Comparison of ENCODE assay signal across 28 mouse cellular contexts in the genomic region with DNA sequence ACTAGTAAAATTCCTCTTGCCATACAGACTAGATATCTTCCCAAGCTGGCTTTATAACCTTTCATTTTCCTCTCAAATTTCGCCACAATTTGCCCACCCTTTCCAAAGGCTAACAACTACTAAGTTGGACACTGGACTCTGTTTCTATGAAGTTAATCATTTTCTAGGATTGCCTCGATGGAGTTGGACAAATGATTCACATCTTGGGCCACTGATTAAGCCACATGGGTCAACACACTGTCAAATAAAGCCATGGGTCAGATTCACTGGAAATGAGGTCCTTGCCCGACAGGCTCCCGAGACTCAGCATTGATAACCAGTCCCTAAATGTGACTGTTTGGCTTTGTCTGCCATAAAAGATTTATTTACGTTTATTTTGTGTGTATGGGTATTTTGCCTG. TPM values are rescaled to one million over a fixed set of nuclear protein-coding genes. Genes with fewer than 3 reads are reported as not detected.
A peak's percentile ranks its signal among the peaks of the same experiment; 100 is the strongest.
DNase-seq lines count a peak whose midpoint lies in the region; ATAC-seq lines count a peak whose summit lies in the region.
"Had no signal": no experiment of that assay in that cellular context is flagged by ENCODE, and none has a peak within 500 bp of the region (broad histone marks: within the 10 kb centered on the region; RNA-seq: fewer than 3 reads in every experiment).

No protein-coding gene starts in this region.

- DNase-seq in kidney, adult 9 months: peak; percentile 93
- DNase-seq in kidney, postnatal 36 days: peak; percentile 64 to 85
- no peak for DNase-seq in heart, postnatal 25 days (ENCODE audit: low spot score)
- DNase-seq: cerebellum, adult 2 months; cerebellum, postnatal 36 days; heart, postnatal 4 days; thymus, postnatal 25 days had no signal

- H3K27ac ChIP-seq in intestine, embryonic 16.5 days (ENCODE audit: low read length): peak overlapping the region; percentile 25
- H3K27ac ChIP-seq in liver, embryonic 16.5 days (ENCODE audit: low read length): peak overlapping the region; percentile 52; the same call in 1 of the 2 replicates
- H3K27ac ChIP-seq in midbrain, embryonic 16.5 days (ENCODE audit: low read length): no peak overlapping the region
- H3K27ac ChIP-seq: embryonic facial prominence, embryonic 10.5 days; forebrain, embryonic 12.5 days; heart, embryonic 13.5 days; hindbrain, embryonic 15.5 days; limb, embryonic 13.5 days; midbrain, embryonic 12.5 days had no signal

- 57% methylated on average over 5 of the region's 5 CpGs for WGBS in intestine, embryonic 16.5 days
- 51% methylated on average over 5 of the region's 5 CpGs for WGBS in liver, embryonic 16.5 days (ENCODE audit: insufficient replicate concordance)
- WGBS in midbrain, embryonic 16.5 days: 93% methylated on average over 5 of the region's 5 CpGs

- H3K27me3 ChIP-seq in intestine, embryonic 16.5 days (replicated peaks; ENCODE audit: control insufficient read depth, insufficient read depth, low read length): no peaks in the 10 kb centered on the region
- peaks cover 5% of the 10 kb centered on the region; the same call in 1 of the 2 replicates for H3K27me3 ChIP-seq in liver, embryonic 16.5 days (ENCODE audit: control insufficient read depth, insufficient read depth, low read depth, low read length)
- no peaks in the 10 kb centered on the region for H3K27me3 ChIP-seq in midbrain, embryonic 16.5 days (ENCODE audit: control insufficient read depth, insufficient read depth, low read depth, low read length)
- H3K27me3 ChIP-seq: CH12.LX had no signal

- H3K9me3 ChIP-seq in intestine, embryonic 16.5 days (ENCODE audit: control insufficient read depth, low read length): no peaks in the 10 kb centered on the region; the same call in 1 of the 2 replicates
- H3K9me3 ChIP-seq in liver, embryonic 16.5 days (replicated peaks; ENCODE audit: control insufficient read depth, low read length): no peaks in the 10 kb centered on the region
- peaks cover 2% of the 10 kb centered on the region; the same call in 1 of the 2 replicates for H3K9me3 ChIP-seq in midbrain, embryonic 16.5 days (replicated peaks; ENCODE audit: control insufficient read depth, low read length, poor library complexity, severe bottlenecking)
- H3K9me3 ChIP-seq: hindbrain, embryonic 15.5 days had no signal

- intact Hi-C loops in heart, postnatal 25 days (cut with DNase I): no loop called here

- no peak overlapping the region for H3K4me3 ChIP-seq in intestine, embryonic 16.5 days (ENCODE audit: low read length)
- H3K4me3 ChIP-seq in liver, embryonic 16.5 days (ENCODE audit: low read depth, low read length): no peak overlapping the region
- no peak overlapping the region for H3K4me3 ChIP-seq in midbrain, embryonic 16.5 days (ENCODE audit: low read depth, low read length)
- H3K4me3 ChIP-seq: embryonic facial prominence, embryonic 10.5 days; forebrain, embryonic 12.5 days; heart, embryonic 13.5 days; hindbrain, embryonic 15.5 days; limb, embryonic 13.5 days; midbrain, embryonic 12.5 days had no signal

- no peaks in the 10 kb centered on the region for H3K4me1 ChIP-seq in intestine, embryonic 16.5 days (ENCODE audit: control insufficient read depth, insufficient read depth, low read length)
- H3K4me1 ChIP-seq in liver, embryonic 16.5 days (ENCODE audit: control insufficient read depth, low read depth, low read length): peaks cover 2% of the 10 kb centered on the region; the same call in 1 of the 2 replicates
- H3K4me1 ChIP-seq in midbrain, embryonic 16.5 days (ENCODE audit: control insufficient read depth, insufficient read depth, low read length): no peaks in the 10 kb centered on the region
- H3K4me1 ChIP-seq: forebrain, embryonic 12.5 days; limb, embryonic 13.5 days; midbrain, embryonic 12.5 days had no signal

- ATAC-seq in intestine, embryonic 16.5 days: peak; percentile 22; the same call in 1 of the 2 replicates
- ATAC-seq in liver, embryonic 16.5 days (ENCODE audit: low read depth): peak; percentile 67
- ATAC-seq in midbrain, embryonic 16.5 days: no peak
- no peak for ATAC-seq in frontal cortex, adult (ENCODE audit: low TSS enrichment)

- H3K4me2 ChIP-seq in intestine, embryonic 16.5 days (ENCODE audit: low read depth, low read length): no peak overlapping the region
- H3K4me2 ChIP-seq in liver, embryonic 16.5 days (ENCODE audit: low read depth, low read length): no peak overlapping the region
- no peak overlapping the region for H3K4me2 ChIP-seq in midbrain, embryonic 16.5 days (ENCODE audit: low read length)
- H3K4me2 ChIP-seq: forebrain, embryonic 12.5 days; heart, embryonic 13.5 days; hindbrain, embryonic 15.5 days; limb, embryonic 13.5 days; midbrain, embryonic 12.5 days had no signal

- peaks cover 3% of the 10 kb centered on the region; the same call in 1 of the 2 replicates for H3K36me3 ChIP-seq in intestine, embryonic 16.5 days (ENCODE audit: control insufficient read depth, insufficient read depth, low read length)
- no peaks in the 10 kb centered on the region for H3K36me3 ChIP-seq in liver, embryonic 16.5 days (ENCODE audit: control insufficient read depth, insufficient read depth)
- no peaks in the 10 kb centered on the region for H3K36me3 ChIP-seq in midbrain, embryonic 16.5 days (ENCODE audit: control insufficient read depth, insufficient read depth, low read length)
- H3K36me3 ChIP-seq: forebrain, embryonic 12.5 days; heart, embryonic 13.5 days; hindbrain, embryonic 15.5 days; limb, embryonic 13.5 days; midbrain, embryonic 12.5 days had no signal

- H3K9ac ChIP-seq in intestine, embryonic 16.5 days (ENCODE audit: low read depth, low read length): no peak overlapping the region
- no peak overlapping the region for H3K9ac ChIP-seq in liver, embryonic 16.5 days (ENCODE audit: low read depth, low read length)
- no peak overlapping the region for H3K9ac ChIP-seq in midbrain, embryonic 16.5 days (ENCODE audit: low read depth, low read length)
- H3K9ac ChIP-seq: forebrain, embryonic 12.5 days; heart, embryonic 13.5 days; hindbrain, embryonic 15.5 days; limb, embryonic 13.5 days; midbrain, embryonic 12.5 days had no signal

RNA-seq across cellular contexts. Expression of a gene that starts 3.5 kb away (rescaled TPM):
- polyA plus RNA-seq in intestine, embryonic 16.5 days (2015; fragmentation: Nextera tagmentation; extraction: Ambion mirVana): not detected in 2 replicates
- polyA plus RNA-seq in liver, embryonic 16.5 days (2015; fragmentation: Nextera tagmentation; extraction: Ambion mirVana): not detected in 2 replicates
- polyA plus RNA-seq in midbrain, embryonic 16.5 days (2015; fragmentation: Nextera tagmentation; extraction: Ambion mirVana): not detected in 2 replicates
- not detected for total RNA-seq in heart, postnatal 25 days (2021)
- total RNA-seq: adrenal gland, postnatal 4 days; CH12.LX; gastrocnemius, adult 8-10 months; granulocyte monocyte progenitor cell, adult 5-6 weeks; heart, postnatal 4 days; layer of hippocampus, postnatal 14 days; left cerebral cortex, postnatal 10 days; MEL had no signal
- polyA plus RNA-seq: cerebellum, adult 2 months; embryonic facial prominence, embryonic 10.5 days; forebrain, embryonic 12.5 days; frontal cortex, adult 2 months; heart, embryonic 13.5 days; hindbrain, embryonic 15.5 days; large intestine, adult 2 months; limb, embryonic 13.5 days; lung, embryonic 16.5 days; midbrain, embryonic 12.5 days; neural tube, embryonic 14.5 days had no signal

RNA-seq across cellular contexts. Expression of a gene that starts 4.1 kb away (rescaled TPM):
- polyA plus RNA-seq in intestine, embryonic 16.5 days (2015; fragmentation: Nextera tagmentation; extraction: Ambion mirVana): 12.9 and 20.6 TPM in 2 replicates
- polyA plus RNA-seq in liver, embryonic 16.5 days (2015; fragmentation: Nextera tagmentation; extraction: Ambion mirVana): 8.4 and 10.0 TPM in 2 replicates
- 0.59 and 0.67 TPM in 2 replicates for polyA plus RNA-seq in midbrain, embryonic 16.5 days (2015; fragmentation: Nextera tagmentation; extraction: Ambion mirVana)
- total RNA-seq in heart, postnatal 25 days (2021): 1 to 10 TPM in 1 of 2 experiments, under 1 TPM in 1; 0.94 to 1.5 TPM
- total RNA-seq: CH12.LX had no signal

RNA-seq across cellular contexts. Expression of a gene that starts 9.7 kb away (rescaled TPM):
- 7.0 and 11.7 TPM in 2 replicates for polyA plus RNA-seq in intestine, embryonic 16.5 days (2015; fragmentation: Nextera tagmentation; extraction: Ambion mirVana)
- 6.3 and 6.7 TPM in 2 replicates for polyA plus RNA-seq in liver, embryonic 16.5 days (2015; fragmentation: Nextera tagmentation; extraction: Ambion mirVana)
- polyA plus RNA-seq in midbrain, embryonic 16.5 days (2015; fragmentation: Nextera tagmentation; extraction: Ambion mirVana): 1.4 and 1.8 TPM in 2 replicates
- total RNA-seq in heart, postnatal 25 days (2021): 1 to 10 TPM; 1.7 TPM
- total RNA-seq: CH12.LX; gastrocnemius, adult 8-10 months; granulocyte monocyte progenitor cell, adult 5-6 weeks; MEL had no signal
- polyA plus RNA-seq: large intestine, adult 2 months had no signal

RNA-seq across cellular contexts. Expression of a gene that starts 26.9 kb away (rescaled TPM):
- polyA plus RNA-seq in intestine, embryonic 16.5 days (2015; fragmentation: Nextera tagmentation; extraction: Ambion mirVana): 0.21 and 0.28 TPM in 2 replicates
- polyA plus RNA-seq in liver, embryonic 16.5 days (2015; fragmentation: Nextera tagmentation; extraction: Ambion mirVana): not detected in 2 replicates
- 0.22 and 0.31 TPM in 2 replicates for polyA plus RNA-seq in midbrain, embryonic 16.5 days (2015; fragmentation: Nextera tagmentation; extraction: Ambion mirVana)
- total RNA-seq in heart, postnatal 25 days (2021): not detected
- total RNA-seq: CH12.LX; granulocyte monocyte progenitor cell, adult 5-6 weeks; MEL had no signal
- polyA plus RNA-seq: embryonic facial prominence, embryonic 10.5 days; forebrain, embryonic 12.5 days; heart, embryonic 13.5 days; limb, embryonic 13.5 days; lung, embryonic 16.5 days; midbrain, embryonic 12.5 days had no signal

RNA-seq across cellular contexts. Expression of a gene that starts 33.0 kb away (rescaled TPM):
- polyA plus RNA-seq in intestine, embryonic 16.5 days (2015; fragmentation: Nextera tagmentation; extraction: Ambion mirVana): 159 and 188 TPM in 2 replicates
- polyA plus RNA-seq in liver, embryonic 16.5 days (2015; fragmentation: Nextera tagmentation; extraction: Ambion mirVana): 30.2 and 36.4 TPM in 2 replicates
- 74.1 and 89.4 TPM in 2 replicates for polyA plus RNA-seq in midbrain, embryonic 16.5 days (2015; fragmentation: Nextera tagmentation; extraction: Ambion mirVana)
- 10 to 100 TPM; 35.8 to 47.2 TPM for total RNA-seq in heart, postnatal 25 days (2021)

Comparison
In these comparisons a context has a peak if more than half of its experiments do, and no peak if none do; other contexts are left out.
1. ATAC-seq: peak in intestine, embryonic 16.5 days (single experiment) and liver, embryonic 16.5 days (single experiment); none in midbrain, embryonic 16.5 days (single experiment) and frontal cortex, adult (single experiment).